Mouse (Mus musculus): Measurements from ENCODE around the gene Olfr568.
A peak's percentile ranks its signal among the peaks of the same experiment; 100 is the strongest.

Olfr568 gene

DNA sequence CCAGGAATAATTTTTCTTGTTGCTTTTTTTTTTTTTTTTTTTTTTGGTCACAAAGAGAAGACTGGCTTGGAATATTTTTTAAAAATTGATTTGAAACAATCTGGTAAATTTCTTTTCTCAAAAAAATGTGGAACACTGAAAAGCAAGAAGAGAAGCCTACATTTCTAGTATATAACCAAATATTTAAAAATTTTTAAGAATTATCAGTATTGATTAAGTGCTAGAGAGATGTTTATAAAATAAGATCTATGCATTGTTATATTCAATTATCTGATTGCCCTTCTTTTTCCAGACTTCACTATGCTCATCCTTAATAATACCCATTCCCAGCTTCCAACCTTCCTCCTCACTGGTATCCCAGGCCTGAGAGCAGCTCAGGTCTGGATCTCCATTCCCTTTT lies at the start of gene Olfr568:
TSS of gene Olfr568 (plus strand) at position 301 of the 400 bp plus-strand sequence.
- no peak for DNase-seq

DNA sequence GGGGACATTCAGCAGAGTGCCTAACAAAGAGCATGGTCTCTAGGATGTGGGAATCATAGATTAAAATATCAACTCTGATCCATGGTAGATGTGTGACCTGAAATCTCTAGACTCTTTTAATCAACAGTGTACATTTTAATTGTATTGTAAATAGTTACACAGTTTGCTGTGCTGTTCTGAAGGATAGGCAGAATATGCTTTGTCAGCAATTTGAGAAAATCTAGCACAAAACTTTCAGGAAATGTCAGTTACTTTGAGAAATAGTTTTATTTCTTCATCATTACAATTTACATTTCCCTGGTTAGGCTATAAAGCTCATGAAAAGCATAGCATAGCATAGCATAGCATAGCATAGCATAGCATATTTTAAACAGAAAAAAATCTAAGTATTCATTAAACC lies 21.1 kb upstream of the Olfr568 start:
- DNase-seq = no peak

DNA sequence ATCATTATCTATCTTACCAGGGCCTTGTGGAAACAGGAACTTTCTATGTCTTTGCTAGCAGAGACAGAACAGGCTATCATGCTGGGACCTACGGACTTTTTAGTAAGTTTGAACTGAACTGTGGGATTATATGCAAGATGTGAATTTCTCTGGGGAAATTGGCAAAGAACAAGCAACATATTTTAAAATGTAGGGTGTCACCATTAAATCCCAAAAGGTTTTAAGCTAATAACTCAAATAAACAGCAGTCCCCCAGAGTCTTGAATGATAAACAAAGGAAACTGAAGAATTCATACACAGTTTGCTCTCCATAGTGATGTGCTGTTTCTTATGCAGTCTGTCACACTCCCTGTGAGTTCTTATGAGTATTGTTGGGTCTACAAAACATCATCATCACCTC lies 18.3 kb upstream of the Olfr568 start, which contains the start of gene Olfr566:
TSS of gene Olfr566 (minus strand) at position 101 of the 400 bp plus-strand sequence.
- no peak for DNase-seq

DNA sequence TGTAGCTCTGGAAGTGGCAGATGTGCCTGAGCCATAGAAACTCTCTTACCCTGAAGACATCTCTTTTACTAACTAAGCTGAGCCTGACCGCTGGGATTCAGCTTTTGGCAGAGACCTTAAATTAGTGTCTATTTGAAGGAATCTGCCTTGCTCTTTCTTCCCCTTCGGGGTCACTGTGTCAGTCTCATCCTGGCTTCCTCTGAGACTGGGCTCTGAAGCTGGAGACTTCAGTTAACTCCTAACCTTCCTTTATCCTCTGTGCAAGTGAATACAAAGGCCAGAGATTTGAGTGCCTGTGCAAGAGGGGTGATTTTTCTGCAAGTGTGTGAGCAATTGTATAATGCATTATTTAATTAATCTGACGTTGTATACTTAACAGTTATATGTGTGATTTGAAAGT lies 13.9 kb downstream of the Olfr568 start, which contains the start of gene Olfr569:
TSS of gene Olfr569 (minus strand) at position 101 of the 400 bp plus-strand sequence.
- no peak for DNase-seq

DNA sequence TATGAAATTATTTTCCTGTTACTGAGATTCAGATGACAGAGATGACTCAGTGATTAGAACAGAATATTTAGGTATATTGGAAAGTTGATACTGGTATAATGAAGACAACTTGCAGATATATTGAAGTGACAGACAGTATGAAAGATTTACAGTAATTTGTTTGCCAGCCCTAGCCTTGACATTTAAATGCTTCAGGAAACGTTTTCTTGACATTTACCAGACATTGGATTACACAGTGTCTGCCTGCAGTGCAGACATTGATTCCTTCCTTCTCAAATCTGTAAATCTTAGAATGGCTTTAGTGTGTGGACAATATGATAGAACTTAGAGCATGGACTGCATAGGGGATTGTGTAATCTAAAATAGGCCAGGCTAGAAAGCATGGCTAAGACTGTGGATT lies 38.3 kb downstream of the Olfr568 start:
- no peak for DNase-seq

DNA sequence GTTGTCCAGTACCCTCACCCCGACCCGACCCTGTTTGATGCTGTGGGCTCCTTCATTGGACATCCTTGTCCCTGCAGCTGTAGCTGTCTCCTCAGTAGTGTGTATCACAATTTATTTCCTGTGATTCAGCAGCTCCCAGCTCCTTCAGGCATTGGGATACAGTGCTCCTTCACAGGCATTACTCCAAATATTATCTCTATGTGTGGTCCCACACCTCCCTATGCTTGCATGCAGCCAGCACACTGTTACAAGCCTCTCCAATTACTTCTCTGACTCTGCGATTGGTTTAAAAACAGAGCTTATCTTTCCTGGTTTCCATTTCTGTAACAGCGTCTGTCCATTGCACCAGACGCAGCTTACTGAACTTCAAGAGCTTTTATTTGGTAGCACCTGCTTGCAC lies 39.5 kb downstream of the Olfr568 start:
- DNase-seq = no peak

DNA sequence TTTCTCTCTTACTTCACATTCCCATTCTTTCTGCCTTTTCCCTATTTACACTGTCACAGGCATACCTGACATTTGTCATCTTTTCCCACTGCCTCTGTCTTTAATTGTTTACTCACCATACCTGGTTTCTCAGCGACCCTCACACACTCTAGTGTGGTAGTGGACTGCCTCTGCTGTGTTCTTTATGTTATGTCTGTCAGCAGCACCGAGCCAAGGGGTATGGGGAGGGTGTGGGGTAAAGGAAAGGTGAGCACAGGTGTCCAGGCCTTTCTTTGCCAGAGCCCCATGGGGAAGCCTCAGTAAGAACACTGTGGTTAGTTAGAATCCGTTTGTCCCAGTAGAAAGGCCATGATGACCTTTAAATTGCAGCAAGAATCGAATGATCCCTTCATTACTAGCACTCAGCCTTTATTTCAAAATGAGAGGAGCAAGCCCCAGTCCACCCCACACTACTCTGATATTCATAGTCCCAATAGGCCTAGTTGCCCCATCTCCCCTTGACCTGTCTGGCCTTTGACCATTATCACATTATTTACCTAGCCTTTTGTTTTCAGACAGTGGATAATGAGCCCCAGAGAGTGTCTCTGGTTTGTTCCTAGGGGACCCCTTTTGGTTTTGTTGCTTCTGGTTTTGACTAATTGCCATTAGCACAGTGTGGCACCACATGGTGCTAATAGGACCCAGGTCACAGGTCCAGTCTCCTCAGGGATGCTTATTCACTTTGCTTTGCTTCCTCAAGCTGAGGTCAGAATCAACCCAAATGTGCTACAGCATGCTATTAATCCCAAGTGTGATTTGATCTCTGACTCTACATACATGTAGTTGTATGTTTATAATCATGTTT lies 40.3 kb downstream of the Olfr568 start, which contains the start of gene Olfr571:
TSS of gene Olfr571 (minus strand) at position 505 of the 844 bp plus-strand sequence.
- no peak for DNase-seq

DNA sequence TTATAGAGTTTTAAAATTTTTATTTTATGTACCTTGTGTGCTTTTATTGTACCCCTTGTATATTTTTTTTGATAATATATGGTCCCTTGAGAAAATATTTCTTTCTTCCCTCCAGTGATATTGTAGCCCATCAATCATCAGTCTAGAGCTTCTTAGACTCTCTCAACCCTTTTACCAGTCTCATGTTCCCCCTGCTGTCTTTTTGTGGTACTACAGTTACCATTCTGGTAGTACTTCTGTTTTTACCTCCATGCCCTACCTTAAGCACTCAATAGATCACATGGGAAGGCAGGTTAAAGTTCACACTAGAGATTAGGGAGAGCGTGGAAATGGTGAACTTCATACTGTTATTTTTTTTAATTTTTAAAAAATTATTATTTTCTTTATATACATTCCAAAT lies 42.7 kb downstream of the Olfr568 start:
- DNase-seq = peak; percentile 19

DNA sequence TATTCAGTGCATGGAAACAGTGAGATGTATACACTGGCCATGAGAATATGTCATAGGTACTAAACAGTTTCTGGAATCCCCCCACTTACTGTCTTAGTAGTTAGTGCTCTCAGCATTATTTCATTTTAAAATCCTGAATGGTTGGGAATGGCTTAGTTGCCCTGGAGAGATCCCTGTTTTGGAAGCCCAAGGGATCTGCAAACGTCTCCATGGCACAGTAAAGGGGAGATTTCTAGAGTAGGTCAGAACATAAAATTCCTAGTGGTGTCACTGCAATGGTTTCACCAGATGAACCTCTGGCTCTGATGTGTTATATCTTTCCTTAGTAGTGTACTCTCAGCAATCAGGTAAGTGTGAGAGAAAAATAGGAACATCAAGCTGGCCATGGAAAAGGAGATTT lies 47.2 kb downstream of the Olfr568 start, which contains the start of gene Olfr572:
TSS of gene Olfr572 (plus strand) at position 301 of the 400 bp plus-strand sequence.
- no peak for DNase-seq

DNA sequence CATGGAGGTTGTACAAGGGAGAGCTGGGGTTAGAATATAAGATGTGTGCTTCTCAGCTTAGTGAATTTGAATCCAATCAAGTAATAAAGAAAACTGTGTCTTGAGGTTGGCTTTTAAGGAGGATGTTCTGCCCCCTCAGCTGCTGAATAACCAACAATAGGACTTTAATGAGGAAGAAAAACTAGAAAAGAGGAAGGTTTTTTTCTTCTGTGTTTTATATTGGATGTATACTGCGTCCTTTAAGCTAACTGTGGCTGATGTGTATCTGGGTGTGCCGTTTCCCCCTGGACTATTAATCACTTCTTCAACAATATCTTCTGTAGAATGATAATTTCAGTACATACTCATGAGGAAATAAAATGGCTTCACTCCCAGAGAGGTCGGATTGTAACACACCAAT lies 50.2 kb downstream of the Olfr568 start:
- no peak for DNase-seq
